Mouse (Mus musculus) midbrain, embryonic 11.5 days (tissue): ENCODE results near the gene Stag3. TPM values are rescaled to one million over a fixed set of nuclear protein-coding genes. Genes with fewer than 3 reads are reported as not detected.
A peak's percentile ranks its signal among the peaks of the same experiment; 100 is the strongest.

Source experiments
- ATAC-seq: fragments of 200-750 bp; cut with Nextera tagmentation; 2 replicates; pipeline ENCODE4 v1.8.0; 2017; ENCODE audit warnings: moderate TSS enrichment, moderate library complexity; ENCODE audit not compliant: low FRiP score
- DNase-seq: peaks from one replicate; pipeline ENCODE4 v3.0.0; 2015; ENCODE audit warnings: low spot score; ENCODE audit errors: missing footprints
- H3K27ac ChIP-seq: fragments of 300-500 bp; sonication (generic); 2 replicates; pipeline ENCODE4 v1.5.1; 2014; ENCODE audit warnings: low read depth, low read length
- H3K27me3 ChIP-seq: fragments of 300-500 bp; sonication (generic); 2 replicates; pipeline ENCODE4 v1.6.1; 2014; ENCODE audit warnings: mild to moderate bottlenecking, low read length, moderate library complexity, mixed read lengths; ENCODE audit not compliant: control insufficient read depth, insufficient read depth
- H3K36me3 ChIP-seq: fragments of 300-500 bp; sonication (generic); 2 replicates; pipeline ENCODE4 v1.6.1; 2014; ENCODE audit warnings: mild to moderate bottlenecking, low read length, moderate library complexity, mixed read lengths; ENCODE audit not compliant: control insufficient read depth, insufficient read depth
- H3K4me1 ChIP-seq: fragments of 300-500 bp; sonication (generic); 2 replicates; pipeline ENCODE4 v1.6.1; 2014; ENCODE audit warnings: low read length; ENCODE audit not compliant: control insufficient read depth, insufficient read depth
- H3K4me2 ChIP-seq: fragments of 300-500 bp; sonication (generic); 2 replicates; pipeline ENCODE4 v1.6.1; 2014; ENCODE audit warnings: mild to moderate bottlenecking, moderate library complexity
- H3K4me3 ChIP-seq: fragments of 300-500 bp; sonication (generic); 2 replicates; pipeline ENCODE4 v1.5.1; 2014; ENCODE audit warnings: low read depth, low read length
- H3K9ac ChIP-seq: fragments of 300-500 bp; sonication (generic); 2 replicates; pipeline ENCODE4 v1.6.1; 2014; ENCODE audit warnings: low read length
- H3K9me3 ChIP-seq: fragments of 300-500 bp; sonication (generic); 2 replicates; pipeline ENCODE4 v1.6.1; 2016; ENCODE audit warnings: low read length; ENCODE audit not compliant: control insufficient read depth
- WGBS: fragments of 180-500 bp; shearing (Covaris S2); extraction: QIAGEN DNeasy Blood & Tissue Kit; methylation state at CpG from one replicate; pipeline ENCODE4 v1.1.7; 2014; 5-methylcytosine and 5-hydroxymethylcytosine counted together
- polyA plus RNA-seq: library from polyadenylated mRNA; unstranded; fragments of >200 nt; fragmentation: Nextera tagmentation; extraction: Ambion mirVana; gene quantifications from 2 replicates; pipeline ENCODE4 v1.2.1, GENCODE M21; 2014

Stag3 gene
- polyA plus RNA-seq, 1 experiment from 2014 or later: 4.1 TPM

DNA sequence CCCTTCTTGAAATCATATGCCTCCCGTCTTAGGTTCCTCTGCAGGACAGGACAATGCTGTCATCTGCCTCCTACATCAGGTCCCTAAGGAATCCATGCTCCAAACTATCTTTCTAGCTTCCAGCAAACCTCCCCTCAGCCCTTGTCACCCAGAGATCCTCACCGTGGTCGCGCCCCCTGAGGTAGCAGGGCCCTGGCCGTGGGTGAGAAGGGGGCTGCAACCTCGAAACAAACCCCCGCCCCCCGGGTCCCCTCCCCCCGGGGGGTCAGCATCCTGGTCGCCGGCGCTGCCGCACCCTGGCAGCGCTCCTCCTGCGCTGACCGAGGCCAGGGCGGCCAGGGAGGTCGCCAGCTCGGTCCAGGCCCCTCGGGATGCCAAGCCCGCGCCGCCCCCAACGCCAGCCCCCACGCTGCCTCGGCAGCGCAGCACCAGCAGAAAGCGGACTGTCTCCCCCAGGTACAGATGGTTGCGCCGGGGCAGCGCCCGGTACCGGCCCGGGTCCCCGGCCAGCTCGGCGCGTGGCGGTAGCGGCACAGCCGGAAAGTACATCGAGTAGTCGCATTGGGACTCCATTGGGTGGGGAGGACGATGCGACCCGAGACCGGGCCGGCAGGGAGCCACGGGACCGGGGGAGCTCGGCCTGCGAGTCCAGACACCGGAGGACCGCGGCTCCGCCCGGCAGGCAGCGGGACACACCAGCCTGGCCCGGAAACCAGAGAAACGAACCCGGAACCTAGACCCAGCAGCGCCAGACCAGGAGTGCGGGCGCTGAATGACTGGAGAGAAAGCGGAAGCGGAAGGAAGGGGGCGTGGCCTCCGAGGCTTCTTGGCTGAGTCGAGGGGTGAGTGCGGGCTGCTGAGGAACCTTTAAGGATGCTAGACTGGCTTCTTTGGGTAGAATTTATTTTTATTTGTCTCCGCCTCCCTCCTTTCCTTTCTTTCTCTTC lies 16.5 kb upstream of the Stag3 start, which contains the start of gene BC037034:
Gene BC037034, minus strand, starts transcription at position 774 of the 947 bp plus-strand sequence.
- Histone ChIP-seq H3K9me3 (no peaks in the 10 kb centered on the region), H3K36me3 (peaks cover 28% of the 10 kb centered on the region), H3K4me3 (peak within 1 kb of the TSS; percentile 66), H3K27ac (no peak within 1 kb of the TSS), H3K27me3 (no peaks in the 10 kb centered on the region), H3K4me1 (peaks cover 16% of the 10 kb centered on the region), H3K9ac (peak within 1 kb of the TSS; percentile 81), H3K4me2 (peak within 1 kb of the TSS; percentile 93)
- peak; percentile 99 for DNase-seq
- peak; percentile 91 for ATAC-seq
- WGBS: 1% methylated on average over 64 of the region's 71 CpGs

GRCm38 (mm10) chr5:138264207-138264578 lies 15.8 kb upstream of the Stag3 start:
- Histone ChIP-seq H3K4me2 (peak overlapping the region; percentile 93), H3K4me1 (peaks cover 16% of the 10 kb centered on the region), H3K9ac (peak overlapping the region; percentile 81), H3K9me3 (no peaks in the 10 kb centered on the region), H3K4me3 (peak overlapping the region; percentile 66), H3K27ac (no peak overlapping the region), H3K36me3 (peaks cover 28% of the 10 kb centered on the region), H3K27me3 (no peaks in the 10 kb centered on the region)
- WGBS: 18% methylated on average over 6 of the region's 6 CpGs
- ATAC-seq (no peak), DNase-seq (no peak)

DNA sequence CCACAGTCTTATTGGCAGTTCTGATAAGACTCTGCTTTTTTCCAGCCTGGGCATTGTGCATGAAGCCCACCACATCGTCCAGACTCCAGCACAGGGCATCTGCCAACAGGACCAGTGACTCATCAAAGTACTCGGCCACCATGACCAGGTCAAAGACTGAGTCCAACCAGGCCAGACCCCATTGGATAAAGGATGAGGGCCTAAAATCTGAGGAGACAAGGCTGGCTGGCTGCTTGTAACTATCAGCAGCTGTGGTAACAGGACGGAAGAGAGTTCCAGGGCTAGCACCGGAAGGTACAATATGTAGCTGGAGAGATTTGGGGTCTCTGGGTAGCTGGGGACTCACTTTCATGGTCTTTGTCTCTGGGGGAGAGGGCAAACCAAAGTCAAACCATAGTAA lies 14.3 kb upstream of the Stag3 start:
- Histone ChIP-seq H3K9me3 (no peaks in the 10 kb centered on the region), H3K27me3 (no peaks in the 10 kb centered on the region), H3K27ac (no peak overlapping the region), H3K4me1 (peaks cover 16% of the 10 kb centered on the region), H3K36me3 (peaks cover 13% of the 10 kb centered on the region; the same call in 1 of the 2 replicates), H3K4me2 (no peak overlapping the region), H3K9ac (no peak overlapping the region), H3K4me3 (no peak overlapping the region)
- 91% methylated on average over 4 of the region's 4 CpGs for WGBS
- no peak for DNase-seq
- no peak for ATAC-seq

GRCm38 (mm10) chr5:138267114-138267513 lies 12.9 kb upstream of the Stag3 start:
- no peaks in the 10 kb centered on the region for H3K9me3 ChIP-seq
- H3K4me2 ChIP-seq: no peak overlapping the region
- no peaks in the 10 kb centered on the region; the same call in 1 of the 2 replicates for H3K27me3 ChIP-seq
- H3K4me1 ChIP-seq: peaks cover 21% of the 10 kb centered on the region
- H3K27ac ChIP-seq: no peak overlapping the region
- WGBS: 89% methylated on average over 3 of the region's 3 CpGs
- H3K4me3 ChIP-seq: no peak overlapping the region
- ATAC-seq (no peak), DNase-seq (no peak)
- peaks cover 3% of the 10 kb centered on the region; the same call in 1 of the 2 replicates for H3K36me3 ChIP-seq
- no peak overlapping the region for H3K9ac ChIP-seq

- no peaks in the 10 kb centered on the region for H3K9me3 ChIP-seq
- DNase-seq (no peak), ATAC-seq (no peak)
- WGBS: 84% methylated on average over 4 of the region's 4 CpGs
- no peaks in the 10 kb centered on the region; the same call in 1 of the 2 replicates for H3K27me3 ChIP-seq
- H3K27ac ChIP-seq: no peak overlapping the region
- H3K4me2 ChIP-seq: no peak overlapping the region
- H3K4me1 ChIP-seq: peaks cover 14% of the 10 kb centered on the region
- H3K36me3 ChIP-seq: peaks cover 3% of the 10 kb centered on the region; the same call in 1 of the 2 replicates
- no peak overlapping the region for H3K4me3 ChIP-seq
- no peak overlapping the region for H3K9ac ChIP-seq
Observed at GRCm38 (mm10) chr5:138268980-138269379, 11.1 kb upstream of the Stag3 start.

DNA sequence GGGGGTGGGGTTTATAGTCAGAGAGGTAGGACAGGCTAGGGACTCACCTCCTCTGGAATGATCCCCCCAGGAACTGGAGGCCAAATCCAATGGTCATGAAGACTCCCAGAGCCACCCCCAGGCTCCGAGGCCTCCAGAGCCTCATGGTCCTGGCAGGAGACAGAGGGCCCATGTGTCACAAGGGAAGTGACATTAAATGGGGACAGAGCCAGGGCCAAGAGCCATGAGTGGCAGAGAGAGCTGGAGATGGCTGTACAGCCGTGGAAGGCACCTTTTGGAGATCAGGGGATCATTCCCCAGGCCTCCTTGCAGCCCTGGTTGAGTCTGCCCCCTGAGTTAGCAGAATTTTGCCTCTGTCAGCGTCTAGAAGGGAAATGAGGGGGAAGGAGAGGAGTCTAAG lies 8.8 kb upstream of the Stag3 start:
- Histone ChIP-seq H3K4me2 (no peak overlapping the region), H3K4me3 (no peak overlapping the region), H3K9me3 (no peaks in the 10 kb centered on the region), H3K27me3 (no peaks in the 10 kb centered on the region; the same call in 1 of the 2 replicates), H3K36me3 (peaks cover 2% of the 10 kb centered on the region; the same call in 1 of the 2 replicates), H3K9ac (no peak overlapping the region), H3K27ac (no peak overlapping the region), H3K4me1 (peaks cover 24% of the 10 kb centered on the region)
- ATAC-seq (no peak), DNase-seq (no peak)
- WGBS: 39% methylated on average over 3 of the region's 3 CpGs

DNA sequence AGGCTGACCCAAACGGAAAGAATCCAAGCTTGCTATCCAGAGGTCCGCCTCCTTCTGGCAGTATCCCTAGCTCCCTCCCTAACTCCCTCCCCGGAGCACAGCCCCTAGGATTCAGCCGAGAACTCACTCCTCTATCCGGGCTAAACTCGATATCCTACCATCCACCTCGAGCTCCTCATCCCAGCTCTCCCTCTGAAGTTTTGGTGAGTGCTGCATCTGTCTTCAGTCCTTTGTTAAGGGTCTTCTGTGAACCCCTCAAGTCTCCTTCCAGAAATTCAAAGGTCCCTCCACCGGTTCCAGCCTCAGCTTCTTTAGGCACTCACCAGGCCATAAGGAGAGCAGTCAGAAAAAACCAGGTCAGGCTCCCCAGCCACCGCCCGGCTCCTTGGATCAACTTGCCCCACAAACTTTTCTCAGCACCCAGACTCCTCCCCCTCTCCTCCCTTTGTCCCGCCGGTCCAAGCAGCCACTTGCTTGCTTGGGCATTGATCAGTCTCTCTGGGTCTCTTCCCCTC lies 7.6 kb upstream of the Stag3 start, which contains the start of gene Gal3st4:
Gene Gal3st4, minus strand, starts transcription at position 432 of the 515 bp plus-strand sequence.
- ATAC-seq: peak; percentile 68
- Histone ChIP-seq H3K9me3 (no peaks in the 10 kb centered on the region), H3K4me3 (peak within 1 kb of the TSS; percentile 18), H3K4me2 (peak within 1 kb of the TSS; percentile 39), H3K9ac (peak within 1 kb of the TSS; percentile 54), H3K27ac (no peak within 1 kb of the TSS), H3K4me1 (peaks cover 34% of the 10 kb centered on the region), H3K36me3 (no peaks in the 10 kb centered on the region), H3K27me3 (no peaks in the 10 kb centered on the region; the same call in 1 of the 2 replicates)
- 2% methylated on average over 12 of the region's 12 CpGs for WGBS
- peak; percentile 97 for DNase-seq

- 58% methylated on average over 8 of the region's 8 CpGs for WGBS
- Histone ChIP-seq H3K4me2 (no peak overlapping the region), H3K27me3 (no peaks in the 10 kb centered on the region; the same call in 1 of the 2 replicates), H3K9me3 (no peaks in the 10 kb centered on the region), H3K4me1 (peaks cover 46% of the 10 kb centered on the region), H3K9ac (no peak overlapping the region), H3K4me3 (no peak overlapping the region), H3K27ac (no peak overlapping the region), H3K36me3 (no peaks in the 10 kb centered on the region)
- ATAC-seq (no peak), DNase-seq (no peak)
Observed at GRCm38 (mm10) chr5:138274186-138274585, 5.9 kb upstream of the Stag3 start.
